Mouse (Mus musculus) limb, embryonic 13.5 days (tissue): ENCODE measurements at regions not wholly inside any gene's neighbourhood (a gene's known extent, or its start where the extent isn't known, plus 50 kb on each side); places are given as distances from the start of the nearest gene placed in this dataset.

Experiments
- ATAC-seq: fragments of 200-750 bp; cut with Nextera tagmentation; 2 replicates; pipeline ENCODE4 v1.8.0; 2017; ENCODE audit warnings: low read depth, moderate number of reproducible peaks, moderate TSS enrichment; ENCODE audit not compliant: low FRiP score
- H3K27ac ChIP-seq: fragments of 300-500 bp; sonication (generic); 2 replicates; pipeline ENCODE4 v1.5.1; 2015; ENCODE audit warnings: inconsistent platforms, mild to moderate bottlenecking, moderate library complexity
- H3K27me3 ChIP-seq: fragments of 300-500 bp; sonication (generic); 2 replicates; pipeline ENCODE4 v1.6.1; 2015; ENCODE audit warnings: mild to moderate bottlenecking, inconsistent platforms
- H3K36me3 ChIP-seq: fragments of 300-500 bp; sonication (generic); 2 replicates; pipeline ENCODE4 v1.6.1; 2015; ENCODE audit warnings: inconsistent platforms, mild to moderate bottlenecking, moderate library complexity
- H3K4me1 ChIP-seq: fragments of 300-500 bp; sonication (generic); 2 replicates; pipeline ENCODE4 v1.6.1; 2015; ENCODE audit warnings: inconsistent platforms
- H3K4me2 ChIP-seq: fragments of 300-500 bp; sonication (generic); replicated peaks from 2 replicates; pipeline ENCODE4 v1.6.1; 2015; ENCODE audit warnings: inconsistent platforms, mild to moderate bottlenecking, moderate library complexity
- H3K4me3 ChIP-seq: fragments of 300-500 bp; sonication (generic); 2 replicates; pipeline ENCODE4 v1.5.1; 2015; ENCODE audit warnings: moderate library complexity, mild to moderate bottlenecking, inconsistent platforms
- H3K9ac ChIP-seq: fragments of 300-500 bp; sonication (generic); 2 replicates; pipeline ENCODE4 v1.6.1; 2015; ENCODE audit warnings: mild to moderate bottlenecking, inconsistent platforms
- H3K9me3 ChIP-seq: fragments of 300-500 bp; sonication (generic); 2 replicates; pipeline ENCODE4 v1.6.1; 2016; ENCODE audit warnings: inconsistent platforms
- WGBS: fragments of 180-500 bp; shearing (Covaris S2); methylation state at CpG from one replicate; pipeline ENCODE4 v1.1.7; 2015; 5-methylcytosine and 5-hydroxymethylcytosine counted together

DNA sequence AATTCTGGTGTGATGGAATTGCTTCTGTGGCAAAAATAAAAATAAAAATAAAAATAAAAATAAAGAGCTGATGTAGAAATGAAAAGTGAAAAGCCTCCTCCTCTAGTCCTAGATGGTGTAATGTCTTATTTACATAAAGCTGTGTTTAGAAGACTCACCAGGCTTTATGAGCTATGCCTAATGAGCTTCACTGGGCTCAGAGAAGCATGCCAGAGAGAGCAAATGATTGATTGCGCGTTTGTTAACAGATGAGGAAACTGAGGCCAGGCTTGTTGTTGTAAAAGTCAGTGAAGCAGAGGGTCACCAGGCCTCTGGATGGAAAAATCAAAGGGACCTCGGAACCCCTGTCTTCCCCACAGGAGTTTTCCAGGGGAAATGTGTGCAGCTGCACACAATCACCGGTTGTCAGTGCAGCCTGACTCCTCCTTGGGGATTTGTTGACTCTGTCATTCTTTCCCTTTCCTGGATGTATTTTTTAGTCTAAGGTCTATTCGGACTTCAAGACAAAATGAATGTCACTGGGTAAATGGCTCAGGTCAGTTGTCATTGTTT lies 213.8 kb downstream of the Stim2 start:
- H3K4me2 ChIP-seq, result no peak overlapping the region
- no peaks in the 10 kb centered on the region for H3K36me3 ChIP-seq
- no peak overlapping the region for H3K27ac ChIP-seq
- no peaks in the 10 kb centered on the region for H3K4me1 ChIP-seq
- H3K4me3 ChIP-seq, result no peak overlapping the region
- no peaks in the 10 kb centered on the region for H3K27me3 ChIP-seq
- ATAC-seq, result no peak
- 44% methylated on average over 5 of the region's 5 CpGs for WGBS
- H3K9ac ChIP-seq, result no peak overlapping the region
- H3K9me3 ChIP-seq, result no peaks in the 10 kb centered on the region

DNA sequence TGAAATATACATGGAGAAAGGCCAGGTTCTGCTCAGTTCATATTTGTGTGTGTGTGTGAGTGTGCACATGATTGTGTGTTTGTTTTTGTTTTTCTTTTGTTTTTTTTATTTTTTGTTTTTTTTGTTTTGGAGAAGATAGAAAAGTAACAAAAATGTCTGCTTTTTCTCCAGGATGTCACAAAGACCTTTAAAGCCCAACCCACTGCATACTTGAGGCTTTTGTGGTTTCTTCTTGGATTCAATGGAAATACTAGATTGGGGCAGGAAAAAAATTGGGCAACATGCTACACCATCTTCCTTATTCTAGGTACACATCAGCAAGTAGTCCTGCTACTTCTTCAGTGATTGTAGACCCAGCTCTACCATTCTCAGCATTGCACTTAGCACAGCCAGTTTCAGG lies 226.7 kb downstream of the Stim2 start:
- Histone ChIP-seq H3K4me2 (no peak overlapping the region), H3K4me1 (no peaks in the 10 kb centered on the region)
- no peak for ATAC-seq

DNA sequence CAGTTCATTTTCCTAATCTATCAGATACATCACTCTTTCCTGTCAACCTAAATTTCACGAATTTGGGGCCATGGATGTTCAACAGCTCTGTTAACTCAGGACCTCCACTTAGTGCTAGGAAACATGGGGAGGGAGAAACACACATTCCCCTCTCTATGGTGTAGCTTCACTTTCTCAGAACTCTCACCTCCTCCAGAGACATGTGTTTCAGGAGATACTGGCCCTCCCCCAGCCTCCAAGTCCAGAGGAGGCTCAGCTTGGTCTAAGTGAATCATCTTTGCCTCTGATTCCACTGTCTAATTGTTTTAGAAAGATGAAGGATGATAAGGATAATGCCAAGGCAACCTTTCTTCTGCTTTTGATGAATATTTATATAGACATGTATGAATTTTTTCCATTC lies 236.3 kb downstream of the Stim2 start:
- ATAC-seq, result no peak
- no peak overlapping the region for H3K4me2 ChIP-seq
- H3K4me3 ChIP-seq, result no peak overlapping the region
- no peak overlapping the region for H3K9ac ChIP-seq
- 61% methylated on average over 1 of the region's 1 CpGs for WGBS
- H3K4me1 ChIP-seq, result no peaks in the 10 kb centered on the region
- no peaks in the 10 kb centered on the region for H3K36me3 ChIP-seq
- H3K27ac ChIP-seq, result no peak overlapping the region
- H3K9me3 ChIP-seq, result no peaks in the 10 kb centered on the region
- no peaks in the 10 kb centered on the region for H3K27me3 ChIP-seq

More for the DNA sequence above, 226.7 kb downstream of the Stim2 start:
- H3K27me3 ChIP-seq, result no peaks in the 10 kb centered on the region
- H3K36me3 ChIP-seq, result no peaks in the 10 kb centered on the region
- no peak overlapping the region for H3K4me3 ChIP-seq
- H3K27ac ChIP-seq, result no peak overlapping the region
- H3K9me3 ChIP-seq, result no peaks in the 10 kb centered on the region
- H3K9ac ChIP-seq, result no peak overlapping the region

DNA sequence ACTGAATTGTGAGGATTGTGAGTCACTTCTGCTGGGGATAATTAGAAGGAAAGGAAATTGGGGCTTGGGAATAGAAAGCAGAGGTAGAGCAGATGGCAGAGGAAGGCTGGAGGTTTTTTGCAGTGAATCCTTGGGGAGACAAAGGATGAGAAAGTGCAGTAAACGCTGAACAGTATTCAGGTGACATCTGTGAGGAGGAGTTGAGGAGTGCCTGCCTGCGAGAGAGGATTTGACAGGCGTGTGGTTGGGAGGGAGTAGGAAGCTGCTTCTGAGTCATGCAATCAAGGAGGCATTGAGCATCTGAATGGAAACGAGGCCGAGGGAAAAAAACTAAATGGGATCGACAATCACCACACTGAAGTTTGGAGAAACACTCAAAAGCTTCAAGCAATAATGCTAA lies 236.9 kb downstream of the Stim2 start:
- H3K27ac ChIP-seq, result no peak overlapping the region
- H3K4me3 ChIP-seq, result no peak overlapping the region
- no peak for ATAC-seq
- no peaks in the 10 kb centered on the region for H3K27me3 ChIP-seq
- no peaks in the 10 kb centered on the region for H3K36me3 ChIP-seq
- no peak overlapping the region for H3K4me2 ChIP-seq
- WGBS, result 59% methylated on average over 6 of the region's 6 CpGs
- H3K9ac ChIP-seq, result no peak overlapping the region
- no peaks in the 10 kb centered on the region for H3K4me1 ChIP-seq
- no peaks in the 10 kb centered on the region for H3K9me3 ChIP-seq

DNA sequence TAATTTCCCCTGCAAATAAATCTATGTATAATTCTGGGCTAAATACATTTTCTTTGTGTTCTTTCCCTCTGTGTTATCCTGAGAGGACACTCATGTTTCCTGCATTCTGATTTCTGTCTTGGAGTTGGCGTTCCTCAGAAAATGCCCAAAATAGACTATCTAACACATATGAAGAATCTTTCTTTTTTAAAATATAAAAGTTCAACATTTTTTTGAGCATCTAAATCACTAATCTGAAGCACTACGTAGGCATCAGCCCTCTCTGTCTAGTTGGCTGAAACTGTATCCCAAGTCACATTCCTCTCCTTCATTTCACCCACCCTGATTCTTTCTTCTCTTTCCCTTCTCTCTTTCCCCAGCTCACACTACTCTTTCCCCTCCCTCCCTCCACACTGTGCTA lies 238.9 kb downstream of the Stim2 start:
- Histone ChIP-seq H3K36me3 (no peaks in the 10 kb centered on the region), H3K4me2 (no peak overlapping the region), H3K9ac (no peak overlapping the region), H3K27ac (no peak overlapping the region), H3K4me3 (no peak overlapping the region), H3K27me3 (no peaks in the 10 kb centered on the region), H3K4me1 (no peaks in the 10 kb centered on the region), H3K9me3 (no peaks in the 10 kb centered on the region)
- WGBS, result 86% methylated on average over 2 of the region's 2 CpGs
- ATAC-seq, result no peak

DNA sequence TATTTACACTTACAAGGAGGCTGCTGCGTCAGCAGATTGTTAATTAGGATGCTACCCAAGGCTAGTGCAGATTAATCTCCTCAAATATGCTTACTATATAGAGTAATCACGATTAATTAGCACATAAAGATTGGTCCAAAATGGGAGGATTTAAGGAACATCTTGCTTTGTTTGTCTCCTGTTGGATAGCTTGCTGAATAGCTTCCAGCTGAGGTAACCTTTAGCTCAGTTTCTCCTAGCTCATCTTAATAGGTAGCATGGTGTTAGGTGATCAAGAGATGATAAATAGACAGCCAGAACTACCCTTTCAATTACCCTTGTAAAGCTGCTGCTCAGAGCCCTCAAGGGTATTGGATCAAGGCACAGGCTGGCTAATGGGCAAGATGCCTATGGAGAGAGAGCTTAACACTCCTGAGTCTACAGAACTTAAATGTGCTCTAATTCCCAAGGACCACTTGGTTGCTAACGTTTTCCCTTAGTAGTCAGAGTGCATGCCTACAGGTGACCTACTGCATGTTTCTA lies 240.4 kb downstream of the Stim2 start:
- no peaks in the 10 kb centered on the region for H3K4me1 ChIP-seq
- no peaks in the 10 kb centered on the region for H3K9me3 ChIP-seq
- no peak overlapping the region for H3K4me3 ChIP-seq
- no peak overlapping the region for H3K9ac ChIP-seq
- no peak overlapping the region for H3K4me2 ChIP-seq
- no peak for ATAC-seq
- H3K27me3 ChIP-seq, result no peaks in the 10 kb centered on the region
- no peak overlapping the region for H3K27ac ChIP-seq
- H3K36me3 ChIP-seq, result no peaks in the 10 kb centered on the region
- WGBS, result 51% methylated on average over 3 of the region's 3 CpGs

DNA sequence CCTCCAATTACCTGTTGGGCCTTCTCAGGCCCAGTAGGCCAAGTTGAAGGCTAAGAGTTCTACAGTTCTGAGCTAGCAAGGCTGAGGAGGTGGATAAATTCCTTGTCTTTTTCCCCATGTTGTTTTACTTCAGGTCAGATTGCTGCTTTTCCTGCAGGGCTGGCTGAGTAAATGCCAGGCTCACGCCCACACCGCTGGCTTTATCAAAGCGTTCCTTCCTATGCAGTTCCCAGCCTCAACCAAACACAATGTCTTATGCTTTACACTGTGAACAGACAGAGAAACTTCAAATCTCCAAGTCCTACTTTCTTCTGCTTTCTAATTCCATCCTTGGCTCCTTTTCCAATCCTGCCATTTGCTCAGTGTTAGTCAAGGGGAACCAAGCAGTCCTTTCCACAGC lies 241.3 kb downstream of the Stim2 start:
- Histone ChIP-seq H3K27me3 (no peaks in the 10 kb centered on the region), H3K9ac (no peak overlapping the region), H3K4me2 (no peak overlapping the region), H3K4me1 (no peaks in the 10 kb centered on the region), H3K36me3 (no peaks in the 10 kb centered on the region), H3K4me3 (no peak overlapping the region), H3K9me3 (no peaks in the 10 kb centered on the region), H3K27ac (no peak overlapping the region)
- whole genome bisulfite sequencing, result 85% methylated on average over 3 of the region's 3 CpGs
- no peak for ATAC-seq

DNA sequence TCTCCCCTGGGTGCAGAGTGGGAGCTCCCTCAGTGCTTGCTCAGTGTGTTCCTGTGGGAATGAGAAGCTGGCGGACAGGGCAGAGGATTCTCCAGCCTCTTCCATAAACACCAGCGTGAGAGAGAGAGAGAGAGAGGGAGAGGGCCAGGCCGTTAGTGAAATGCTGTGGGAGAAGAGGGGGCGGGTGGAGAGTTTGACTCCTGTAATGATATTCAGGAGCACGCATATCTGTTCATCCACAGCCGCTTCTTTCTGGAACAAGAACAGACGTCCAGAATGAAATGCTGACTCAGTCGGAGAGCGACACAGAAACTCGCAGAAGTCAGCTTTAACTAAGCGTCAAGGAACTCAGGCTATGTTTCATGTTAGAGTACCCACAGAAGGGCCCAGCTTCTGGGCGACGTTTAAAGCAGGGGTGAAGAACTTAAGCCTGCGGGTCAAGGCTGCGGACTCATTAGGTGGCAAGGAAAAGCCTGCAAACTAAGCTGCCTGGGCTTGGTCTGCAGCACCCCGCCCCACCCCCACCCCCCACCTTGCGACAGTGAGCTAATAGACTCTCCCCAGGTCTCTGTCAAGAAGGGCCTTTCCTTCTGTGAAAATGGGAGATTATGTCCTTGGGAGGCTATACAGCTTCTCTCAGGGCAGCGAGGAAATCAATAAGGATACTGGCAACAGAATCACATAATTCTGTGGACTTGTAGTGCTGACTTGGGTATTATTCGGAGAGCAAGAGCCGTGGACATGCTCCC lies 243.0 kb downstream of the Stim2 start:
- ATAC-seq, result no peak
- 41% methylated on average over 20 of the region's 20 CpGs for WGBS
- peak overlapping the region; percentile 14; the same call in 1 of the 2 replicates for H3K4me2 ChIP-seq
- no peaks in the 10 kb centered on the region for H3K27me3 ChIP-seq
- no peaks in the 10 kb centered on the region for H3K4me1 ChIP-seq
- H3K4me3 ChIP-seq, result no peak overlapping the region
- H3K9me3 ChIP-seq, result no peaks in the 10 kb centered on the region
- no peaks in the 10 kb centered on the region for H3K36me3 ChIP-seq
- H3K27ac ChIP-seq, result no peak overlapping the region
- no peak overlapping the region for H3K9ac ChIP-seq

DNA sequence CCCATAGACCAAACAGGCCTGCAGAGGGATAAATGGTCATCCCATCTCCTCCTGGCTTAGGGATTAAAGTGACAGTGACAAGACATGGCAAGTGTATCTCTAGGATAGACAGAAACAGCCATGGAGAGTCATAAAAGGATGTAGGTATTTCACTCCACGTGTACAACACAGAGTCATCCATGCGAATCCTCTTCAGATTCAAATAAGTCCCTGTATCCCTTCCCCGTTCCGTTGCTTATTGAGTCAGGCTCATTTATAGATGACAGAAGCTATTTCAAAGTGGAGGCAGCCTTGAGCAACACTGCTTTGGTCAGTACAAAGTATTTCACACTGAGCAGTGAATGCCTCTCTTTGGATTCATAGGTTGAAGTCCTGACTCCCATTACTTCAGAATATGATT lies 243.8 kb downstream of the Stim2 start:
- H3K4me1 ChIP-seq, result no peaks in the 10 kb centered on the region
- no peaks in the 10 kb centered on the region for H3K27me3 ChIP-seq
- no peak overlapping the region for H3K4me2 ChIP-seq
- H3K4me3 ChIP-seq, result no peak overlapping the region
- no peak for ATAC-seq
- WGBS, result 90% methylated on average over 4 of the region's 4 CpGs
- no peak overlapping the region for H3K9ac ChIP-seq
- H3K36me3 ChIP-seq, result no peaks in the 10 kb centered on the region
- H3K9me3 ChIP-seq, result no peaks in the 10 kb centered on the region
- H3K27ac ChIP-seq, result no peak overlapping the region

DNA sequence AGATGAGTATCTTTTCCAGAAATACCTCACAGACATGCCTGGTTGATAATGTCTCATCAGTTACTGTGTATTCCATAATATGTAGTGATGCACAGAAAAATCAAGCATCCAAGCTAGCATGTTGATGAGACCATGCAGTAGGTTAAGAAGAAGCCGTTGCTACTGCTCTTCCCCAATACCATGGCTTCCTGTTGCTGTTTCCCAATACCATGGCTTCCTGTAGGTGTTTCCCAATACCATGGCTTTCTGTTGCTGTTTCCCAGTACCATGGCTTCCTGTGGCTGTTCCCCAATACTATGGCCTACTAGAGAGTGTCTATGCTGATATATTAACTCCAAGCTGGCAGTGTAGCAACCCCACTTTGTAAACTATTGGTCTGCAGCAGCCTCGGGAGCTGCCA lies 253.7 kb downstream of the Stim2 start:
- Histone ChIP-seq H3K27ac (no peak overlapping the region), H3K36me3 (no peaks in the 10 kb centered on the region), H3K9ac (no peak overlapping the region), H3K27me3 (peaks cover 10% of the 10 kb centered on the region), H3K4me2 (no peak overlapping the region), H3K4me1 (no peaks in the 10 kb centered on the region), H3K9me3 (no peaks in the 10 kb centered on the region), H3K4me3 (no peak overlapping the region)
- 81% methylated on average over 2 of the region's 2 CpGs for WGBS
- ATAC-seq, result no peak

DNA sequence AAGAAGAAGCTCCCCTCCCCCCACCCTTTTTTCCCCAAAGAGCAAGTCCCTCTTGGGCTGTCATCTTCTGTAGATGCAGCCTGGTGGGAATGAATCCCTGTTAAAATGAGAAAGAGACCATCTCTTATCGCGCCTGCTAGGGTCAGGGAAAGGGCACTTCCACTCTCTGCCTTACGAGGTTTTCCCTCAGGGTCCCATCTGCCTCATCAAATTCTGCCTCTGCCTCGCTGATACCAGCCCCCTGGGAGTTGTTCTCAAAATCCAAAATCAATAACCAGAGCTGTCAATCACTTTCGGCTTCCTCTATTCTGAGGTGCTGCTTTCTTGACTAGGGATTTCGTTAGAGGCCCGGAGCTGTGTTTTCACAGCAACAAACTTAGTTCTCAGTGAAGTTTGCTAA lies 255.7 kb downstream of the Stim2 start:
- WGBS, result 52% methylated on average over 7 of the region's 7 CpGs
- H3K36me3 ChIP-seq, result no peaks in the 10 kb centered on the region
- H3K27ac ChIP-seq, result no peak overlapping the region
- peaks cover 10% of the 10 kb centered on the region for H3K27me3 ChIP-seq
- no peak overlapping the region for H3K4me2 ChIP-seq
- no peaks in the 10 kb centered on the region for H3K9me3 ChIP-seq
- no peak overlapping the region for H3K4me3 ChIP-seq
- no peak for ATAC-seq
- no peak overlapping the region for H3K9ac ChIP-seq
- no peaks in the 10 kb centered on the region for H3K4me1 ChIP-seq

DNA sequence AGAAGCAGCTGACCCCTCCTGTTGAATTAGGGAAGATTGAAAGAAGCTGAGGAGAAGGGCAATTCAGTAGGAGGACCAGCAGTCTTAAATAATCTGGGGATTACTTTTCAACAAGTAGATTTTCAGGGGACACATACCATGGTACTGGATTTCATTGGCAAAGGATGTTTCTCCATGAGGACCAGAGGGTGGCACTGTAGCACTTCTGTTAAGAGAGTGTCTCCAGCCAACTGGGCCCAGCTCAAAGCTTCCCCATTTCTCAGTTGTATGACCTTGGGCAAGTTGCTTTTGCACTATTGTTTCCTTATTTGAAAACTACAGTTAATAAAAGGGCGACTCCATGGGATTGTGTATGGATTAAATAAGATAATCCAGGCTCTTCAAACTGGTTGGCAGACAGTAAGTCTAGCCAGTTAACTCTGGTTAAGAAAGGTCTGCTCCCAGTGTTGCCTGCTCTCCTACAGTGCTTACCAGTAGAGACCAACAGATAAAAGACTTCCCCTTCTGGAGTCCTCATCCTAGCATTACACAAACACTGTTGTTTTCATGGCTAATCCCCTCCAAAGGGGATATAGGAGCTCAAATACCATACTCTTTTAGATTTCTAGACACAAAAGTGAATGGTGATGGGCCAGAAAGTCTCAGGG lies 259.9 kb downstream of the Stim2 start:
- no peaks in the 10 kb centered on the region for H3K4me1 ChIP-seq
- no peaks in the 10 kb centered on the region for H3K36me3 ChIP-seq
- 15% methylated on average over 1 of the region's 1 CpGs for WGBS
- no peak overlapping the region for H3K4me2 ChIP-seq
- no peak overlapping the region for H3K4me3 ChIP-seq
- H3K9ac ChIP-seq, result no peak overlapping the region
- H3K27ac ChIP-seq, result no peak overlapping the region
- peaks cover 11% of the 10 kb centered on the region for H3K27me3 ChIP-seq
- H3K9me3 ChIP-seq, result no peaks in the 10 kb centered on the region
- peak; percentile 73 for ATAC-seq
